Mouse (Mus musculus): ENCODE data around the gene Frmd4a.

GRCm38 (mm10) chr2:4586245-4586644, 568.7 kb downstream of the Frmd4a start:
- TF ChIP-seq GATA1 (IDR thresholded peaks at IDR 0.05; ENCODE audit: borderline replicate concordance, low read length) (no peak), FLI1 (IDR thresholded peaks at IDR 0.05; ENCODE audit: low read length) (no peak)
